Mouse (Mus musculus) myocyte (in vitro differentiated cells): ENCODE measurements at regions not wholly inside any gene's neighbourhood (a gene's known extent, or its start where the extent isn't known, plus 50 kb on each side); places are given as distances from the start of the nearest gene placed in this dataset.

Source experiments
- H3K27me3 ChIP-seq: one replicate; pipeline ENCODE4 v1.6.1; 2011; ENCODE audit not compliant: control insufficient read depth, insufficient read depth, insufficient read length
- H3K36me3 ChIP-seq: one replicate; pipeline ENCODE4 v1.6.1; 2011; ENCODE audit not compliant: control insufficient read depth, insufficient read depth
- H3K4me2 ChIP-seq: one replicate; pipeline ENCODE4 v1.6.1; 2011; ENCODE audit warnings: low read depth, control low read depth
- H3K4me3 ChIP-seq: one replicate; pipeline ENCODE4 v1.5.1; 2011; ENCODE audit warnings: mild to moderate bottlenecking, control low read depth, moderate library complexity
- H3K79me2 ChIP-seq: one replicate; pipeline ENCODE4 v1.6.1; 2011; ENCODE audit not compliant: control insufficient read depth, insufficient read depth
- H3ac ChIP-seq: one replicate; pipeline ENCODE4 v1.6.1; 2011; ENCODE audit not compliant: control insufficient read depth, insufficient read length
- CEBPB ChIP-seq: IDR thresholded peaks from 2 replicates; pipeline ENCODE4 v1.6.1; 2011; ENCODE audit warnings: mild to moderate bottlenecking, moderate library complexity; ENCODE audit not compliant: poor library complexity, insufficient read depth, severe bottlenecking
- E2F4 ChIP-seq: IDR thresholded peaks from one replicate; pipeline ENCODE4 v1.6.1; 2011; ENCODE audit warnings: mild to moderate bottlenecking, control low read depth, moderate library complexity; ENCODE audit not compliant: insufficient read depth
- MAX ChIP-seq: IDR thresholded peaks from one replicate; pipeline ENCODE4 v1.6.1; 2011; ENCODE audit warnings: low read depth, mild to moderate bottlenecking, control low read depth
- MYOD1 ChIP-seq, 3 experiments: IDR thresholded peaks; one replicate each; pipeline ENCODE4 v1.6.1; 2011; ENCODE audit warnings: control low read depth in 2 of 3, low read depth in 2 of 3, mild to moderate bottlenecking in 2 of 3, moderate library complexity in 1 of 3; ENCODE audit not compliant: insufficient read length in 2 of 3, control insufficient read depth in 1 of 3
- MYOG ChIP-seq, 3 experiments: IDR thresholded peaks; one replicate each; pipeline ENCODE4 v1.6.1; 2011; ENCODE audit warnings: control low read depth in 2 of 3, low read depth in 2 of 3, mild to moderate bottlenecking in 2 of 3; ENCODE audit not compliant: insufficient read length in 2 of 3, control insufficient read depth in 1 of 3, insufficient read depth in 1 of 3
- POLR2A ChIP-seq: IDR thresholded peaks from one replicate; pipeline ENCODE4 v1.6.1; 2011; ENCODE audit warnings: low read depth, mild to moderate bottlenecking, control low read depth, moderate library complexity; ENCODE audit not compliant: insufficient read length
- POLR2AphosphoS2 ChIP-seq: IDR thresholded peaks from one replicate; pipeline ENCODE4 v1.6.1; 2011; ENCODE audit warnings: low read depth, control low read depth; ENCODE audit not compliant: insufficient read length
- REST ChIP-seq: IDR thresholded peaks from one replicate; pipeline ENCODE4 v1.6.1; 2011; ENCODE audit warnings: mild to moderate bottlenecking, control low read depth, moderate library complexity; ENCODE audit not compliant: insufficient read depth, insufficient read length
- SRF ChIP-seq: IDR thresholded peaks from one replicate; pipeline ENCODE4 v1.6.1; 2011; ENCODE audit warnings: low read depth; ENCODE audit not compliant: control insufficient read depth, insufficient read length
- TCF12 ChIP-seq: IDR thresholded peaks from one replicate; pipeline ENCODE4 v1.6.1; 2011; ENCODE audit warnings: mild to moderate bottlenecking, control low read depth; ENCODE audit not compliant: poor library complexity, insufficient read depth, severe bottlenecking
- TCF3 ChIP-seq: IDR thresholded peaks from one replicate; pipeline ENCODE4 v1.6.1; 2011; ENCODE audit warnings: low read depth, control low read depth; ENCODE audit not compliant: insufficient read length
- USF1 ChIP-seq: IDR thresholded peaks from one replicate; pipeline ENCODE4 v1.6.1; 2011; ENCODE audit warnings: low read depth, mild to moderate bottlenecking, control low read depth, moderate library complexity

GRCm38 (mm10) chr13:51916666-51917240 lies 70.3 kb downstream of the Gadd45g start:
- no peaks in the 10 kb centered on the region for H3K79me2 ChIP-seq
- H3ac ChIP-seq, result no peak overlapping the region
- no peak overlapping the region for H3K4me3 ChIP-seq
- H3K4me2 ChIP-seq, result no peak overlapping the region
- H3K27me3 ChIP-seq, result no peaks in the 10 kb centered on the region
- TF ChIP-seq USF1, result no peak
- TF ChIP-seq MAX, result no peak
- TF ChIP-seq MYOD1 (IDR thresholded peaks at IDR 0.05; ENCODE audit: control insufficient read depth in 1 of 3, insufficient read length in 2 of 3, low read depth in 2 of 3), result no peak
- TF ChIP-seq POLR2AphosphoS2, result no peak
- no peak for TF ChIP-seq TCF3
- no peak for TF ChIP-seq SRF
- TF ChIP-seq E2F4, result no peak
- no peak for TF ChIP-seq MYOG (IDR thresholded peaks at IDR 0.05; ENCODE audit: control insufficient read depth in 1 of 3, insufficient read depth in 1 of 3, insufficient read length in 2 of 3, low read depth in 2 of 3)
- no peak for TF ChIP-seq CEBPB
- no peak for TF ChIP-seq REST
- TF ChIP-seq TCF12, result no peak
- no peak for TF ChIP-seq POLR2A
- no peaks in the 10 kb centered on the region for H3K36me3 ChIP-seq

GRCm38 (mm10) chr13:51917658-51918057 lies 71.2 kb downstream of the Gadd45g start:
- H3K27me3 ChIP-seq, result no peaks in the 10 kb centered on the region
- no peak overlapping the region for H3K4me2 ChIP-seq
- TF ChIP-seq MYOG (IDR thresholded peaks at IDR 0.05; ENCODE audit: control insufficient read depth in 1 of 3, insufficient read depth in 1 of 3, insufficient read length in 2 of 3, low read depth in 2 of 3), result peak in 2 of 3 experiments; percentile 27 to 35
- TF ChIP-seq SRF, result no peak
- TF ChIP-seq E2F4, result no peak
- TF ChIP-seq REST, result no peak
- TF ChIP-seq USF1, result no peak
- no peak for TF ChIP-seq CEBPB
- no peak for TF ChIP-seq TCF3
- peak in 1 of 3 experiments; percentile 21 for TF ChIP-seq MYOD1 (IDR thresholded peaks at IDR 0.05; ENCODE audit: control insufficient read depth in 1 of 3, insufficient read length in 2 of 3, low read depth in 2 of 3)
- no peak for TF ChIP-seq TCF12
- TF ChIP-seq POLR2A, result no peak
- no peak for TF ChIP-seq MAX
- no peak for TF ChIP-seq POLR2AphosphoS2
- no peaks in the 10 kb centered on the region for H3K36me3 ChIP-seq
- no peaks in the 10 kb centered on the region for H3K79me2 ChIP-seq
- H3K4me3 ChIP-seq, result no peak overlapping the region
- H3ac ChIP-seq, result no peak overlapping the region

GRCm38 (mm10) chr13:51918108-51918507 lies 71.6 kb downstream of the Gadd45g start:
- TF ChIP-seq POLR2A, result no peak
- no peak for TF ChIP-seq E2F4
- no peak for TF ChIP-seq REST
- no peak for TF ChIP-seq MAX
- TF ChIP-seq POLR2AphosphoS2, result no peak
- H3K27me3 ChIP-seq, result no peaks in the 10 kb centered on the region

GRCm38 (mm10) chr13:51918781-51919170 lies 72.3 kb downstream of the Gadd45g start:
- Histone ChIP-seq H3K27me3 (no peaks in the 10 kb centered on the region), H3K79me2 (no peaks in the 10 kb centered on the region), H3ac (no peak overlapping the region), H3K36me3 (no peaks in the 10 kb centered on the region), H3K4me3 (no peak overlapping the region), H3K4me2 (no peak overlapping the region)
- TF ChIP-seq MYOG (IDR thresholded peaks at IDR 0.05; ENCODE audit: control insufficient read depth in 1 of 3, insufficient read depth in 1 of 3, insufficient read length in 2 of 3, low read depth in 2 of 3) (peak in 1 of 3 experiments; percentile 23), CEBPB (no peak)

More at GRCm38 (mm10) chr13:51918108-51918507, 71.6 kb downstream of the Gadd45g start:
- H3K4me3 ChIP-seq, result no peak overlapping the region
- H3K4me2 ChIP-seq, result no peak overlapping the region
- no peak overlapping the region for H3ac ChIP-seq
- H3K36me3 ChIP-seq, result no peaks in the 10 kb centered on the region
- no peaks in the 10 kb centered on the region for H3K79me2 ChIP-seq

- Histone ChIP-seq H3K4me3 (no peak overlapping the region), H3K79me2 (no peaks in the 10 kb centered on the region), H3K27me3 (no peaks in the 10 kb centered on the region), H3K36me3 (no peaks in the 10 kb centered on the region), H3ac (no peak overlapping the region), H3K4me2 (no peak overlapping the region)
- TF ChIP-seq POLR2AphosphoS2, result no peak
- TF ChIP-seq CEBPB, result no peak
- no peak for TF ChIP-seq MYOG (IDR thresholded peaks at IDR 0.05; ENCODE audit: control insufficient read depth in 1 of 3, insufficient read depth in 1 of 3, insufficient read length in 2 of 3, low read depth in 2 of 3)
- TF ChIP-seq E2F4, result no peak
- TF ChIP-seq MYOD1 (IDR thresholded peaks at IDR 0.05; ENCODE audit: control insufficient read depth in 1 of 3, insufficient read length in 2 of 3, low read depth in 2 of 3), result no peak
- no peak for TF ChIP-seq SRF
- TF ChIP-seq MAX, result no peak
- TF ChIP-seq TCF3, result no peak
- TF ChIP-seq USF1, result no peak
- TF ChIP-seq TCF12, result no peak
Observed at GRCm38 (mm10) chr13:51919171-51919793, 72.8 kb downstream of the Gadd45g start.
